Mouse (Mus musculus): Measurements from ENCODE around the gene Mex3b.

Mex3b gene

DNA sequence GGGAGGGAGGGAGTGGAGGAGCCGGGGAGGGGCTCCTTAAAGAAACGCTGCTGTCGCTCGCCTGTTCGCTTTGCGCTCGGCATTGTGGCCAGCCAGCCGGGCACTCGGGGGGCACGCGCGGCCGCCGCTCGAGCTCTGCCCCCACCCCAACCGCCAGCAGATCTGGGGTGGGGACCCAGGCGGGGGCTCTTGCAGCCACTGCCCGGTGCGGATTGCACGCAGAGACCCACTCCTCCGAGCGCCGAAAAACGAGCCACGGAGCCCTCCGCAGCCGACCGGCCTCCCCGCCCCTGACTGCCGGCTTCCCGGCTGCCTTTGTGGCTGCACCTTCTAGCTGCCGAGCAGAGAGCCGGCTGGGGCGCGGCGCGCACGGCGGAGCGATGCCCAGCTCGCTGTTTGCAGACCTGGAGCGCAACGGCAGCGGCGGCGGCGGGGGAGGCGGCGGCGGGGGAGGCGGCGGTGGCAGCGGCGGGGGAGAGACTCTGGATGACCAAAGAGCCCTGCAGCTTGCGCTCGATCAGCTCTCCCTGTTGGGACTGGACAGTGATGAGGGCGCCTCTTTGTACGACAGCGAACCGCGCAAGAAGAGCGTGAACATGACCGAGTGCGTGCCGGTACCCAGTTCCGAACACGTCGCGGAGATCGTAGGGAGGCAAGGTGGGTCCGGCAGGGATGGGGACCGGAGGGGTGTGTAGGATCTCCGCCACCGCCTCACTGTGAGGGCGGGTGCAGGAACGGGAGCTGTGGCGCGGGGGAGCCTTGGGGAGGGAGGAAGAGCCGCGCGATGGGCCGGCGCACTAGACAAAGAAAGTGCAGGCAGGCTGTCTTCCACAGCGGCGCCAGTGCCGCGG, at the start of gene Mex3b:
Gene Mex3b (plus strand): TSS at position 63 of the 851 bp plus-strand sequence.
- DNase-seq (ENCODE audit: low spot score): peak; percentile 52

DNA sequence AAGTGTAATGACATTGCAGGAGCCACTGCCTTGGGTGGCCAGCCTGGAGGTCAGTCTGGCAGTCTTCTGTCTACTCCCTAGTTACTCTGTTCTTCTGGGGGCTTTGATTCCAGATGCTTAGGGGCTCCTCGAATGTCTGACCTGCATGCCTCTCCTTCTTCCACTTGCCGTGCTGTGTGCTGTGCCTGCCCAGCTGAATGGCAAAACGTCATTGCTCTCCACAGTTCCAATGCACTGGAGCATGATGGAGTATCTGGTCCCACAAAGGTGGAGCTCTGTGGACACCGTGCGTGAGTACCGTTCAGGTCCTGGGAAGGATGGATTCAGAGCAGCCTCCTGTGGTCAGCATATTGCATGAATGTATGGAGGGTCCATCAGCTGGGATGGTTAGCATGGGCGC, 47.6 kb upstream of the Mex3b start:
- DNase-seq (ENCODE audit: low spot score): no peak

- no peak for DNase-seq (ENCODE audit: low spot score)
Observed at GRCm38 (mm10) chr7:82820661-82821060, 46.5 kb upstream of the Mex3b start.

- no peak for DNase-seq (ENCODE audit: low spot score)
Observed at GRCm38 (mm10) chr7:82821501-82821900, 45.6 kb upstream of the Mex3b start.

DNA sequence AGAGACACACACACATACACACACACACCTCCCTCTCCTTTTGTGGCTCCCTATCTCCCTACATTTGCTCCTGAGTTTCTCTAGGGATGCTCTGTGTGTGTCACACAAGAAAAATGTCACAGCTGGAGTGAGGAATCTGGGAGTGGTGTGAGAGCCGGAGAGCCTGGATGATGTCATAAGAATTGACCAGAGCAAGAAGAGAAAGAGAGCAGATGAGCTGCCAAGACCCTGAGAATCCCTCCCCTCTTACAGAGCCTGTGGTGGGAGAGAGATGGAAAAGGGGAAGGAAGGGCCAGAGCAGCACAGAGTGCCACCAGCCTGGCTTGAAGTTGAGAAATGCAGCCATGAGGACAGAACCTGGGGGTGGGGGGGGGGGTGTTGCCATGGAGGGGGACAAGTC, 44.6 kb upstream of the Mex3b start:
- DNase-seq (ENCODE audit: low spot score): no peak

DNA sequence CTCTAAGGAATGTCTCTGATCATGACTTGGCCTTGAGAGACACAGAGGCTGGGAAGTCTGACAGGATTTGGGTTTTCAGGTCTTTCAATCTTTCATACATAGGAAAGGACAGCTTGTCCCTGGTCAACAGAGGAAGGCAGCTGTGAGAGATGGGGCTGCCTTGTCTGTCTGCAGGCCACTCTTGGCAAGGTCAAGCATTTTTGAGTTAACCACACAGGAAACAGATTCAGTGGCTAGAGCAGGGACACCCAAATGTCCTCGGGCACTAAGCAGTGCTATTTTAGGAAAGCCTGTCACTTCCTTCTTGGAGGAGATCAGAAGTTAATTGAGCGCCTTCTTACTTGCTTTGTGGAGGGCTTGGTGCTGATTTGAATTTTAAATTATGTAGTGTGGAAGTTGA, 38.9 kb upstream of the Mex3b start:
- DNase-seq (ENCODE audit: low spot score): no peak

DNA sequence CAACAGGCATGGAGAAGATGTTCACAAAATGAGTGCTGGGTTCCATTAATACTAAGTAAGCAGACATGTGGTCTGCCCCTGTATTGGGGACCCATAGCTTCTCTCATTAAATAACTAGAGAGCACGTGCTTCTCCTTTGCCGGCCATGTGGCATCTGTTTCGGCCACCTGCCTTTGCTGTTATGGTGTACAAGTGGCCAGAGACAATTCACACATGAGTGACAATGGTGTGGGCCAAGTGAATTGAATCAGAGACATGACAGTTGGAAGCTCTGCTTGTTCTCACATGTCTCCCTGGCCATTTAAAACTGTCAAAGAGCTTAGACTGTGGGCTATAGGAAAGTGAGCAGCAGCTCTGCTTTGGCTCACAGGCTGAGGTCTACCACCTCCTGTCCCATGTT, 37.6 kb upstream of the Mex3b start:
- no peak for DNase-seq (ENCODE audit: low spot score)

GRCm38 (mm10) chr7:82834471-82834870, 32.7 kb upstream of the Mex3b start:
- DNase-seq (ENCODE audit: low spot score): no peak

GRCm38 (mm10) chr7:82838414-82838813, 28.7 kb upstream of the Mex3b start:
- no peak for DNase-seq (ENCODE audit: low spot score)

GRCm38 (mm10) chr7:82838965-82839675, 28.0 kb upstream of the Mex3b start:
- DNase-seq (ENCODE audit: low spot score): no peak

GRCm38 (mm10) chr7:82842222-82842920, 24.8 kb upstream of the Mex3b start:
- no peak for DNase-seq (ENCODE audit: low spot score)

- DNase-seq (ENCODE audit: low spot score): no peak
Observed at GRCm38 (mm10) chr7:82850756-82851155, 16.4 kb upstream of the Mex3b start.

DNA sequence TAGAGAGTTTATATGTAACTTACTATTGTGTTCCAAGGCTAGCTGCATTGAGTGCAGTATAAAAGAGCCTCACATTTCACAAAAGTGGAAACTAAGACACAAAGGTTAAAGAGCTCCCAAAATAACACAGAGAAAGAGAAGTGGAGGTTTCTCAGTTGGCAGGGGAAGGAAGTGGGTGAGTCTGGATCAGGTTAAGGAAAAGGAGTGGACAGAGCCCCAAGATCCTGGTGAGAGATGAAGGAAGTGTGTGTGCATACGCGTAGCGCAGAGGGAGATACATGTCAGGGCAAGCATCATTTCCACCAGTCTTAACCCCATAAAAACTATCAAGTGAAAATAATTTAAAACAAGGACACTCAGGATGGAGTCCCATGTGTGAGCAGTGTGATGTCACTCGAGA, 15.5 kb upstream of the Mex3b start:
- DNase-seq (ENCODE audit: low spot score): no peak

GRCm38 (mm10) chr7:82854195-82854766, 12.9 kb upstream of the Mex3b start:
- no peak for DNase-seq (ENCODE audit: low spot score)

DNA sequence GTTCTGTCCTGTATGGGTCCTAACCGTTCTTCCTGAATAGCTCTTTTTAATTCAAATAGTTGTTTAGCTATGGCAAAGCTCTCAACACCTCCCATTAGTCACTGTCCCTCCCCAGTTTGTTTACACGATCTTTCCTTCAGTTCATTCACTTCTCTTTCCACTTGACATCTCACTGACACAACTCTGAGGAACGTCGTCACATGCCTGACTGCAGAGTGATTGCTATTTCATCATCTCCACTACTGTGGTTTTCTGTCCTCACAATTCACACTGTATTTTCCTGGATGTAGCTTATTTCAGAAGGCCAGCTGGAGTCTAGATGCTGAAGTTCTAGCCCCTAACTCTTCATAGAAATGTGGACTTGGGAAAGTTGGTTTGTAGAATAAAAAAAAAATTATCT, 8.5 kb upstream of the Mex3b start:
- DNase-seq (ENCODE audit: low spot score): no peak

- no peak for DNase-seq (ENCODE audit: low spot score)
Observed at GRCm38 (mm10) chr7:82860626-82861025, 6.5 kb upstream of the Mex3b start.

DNA sequence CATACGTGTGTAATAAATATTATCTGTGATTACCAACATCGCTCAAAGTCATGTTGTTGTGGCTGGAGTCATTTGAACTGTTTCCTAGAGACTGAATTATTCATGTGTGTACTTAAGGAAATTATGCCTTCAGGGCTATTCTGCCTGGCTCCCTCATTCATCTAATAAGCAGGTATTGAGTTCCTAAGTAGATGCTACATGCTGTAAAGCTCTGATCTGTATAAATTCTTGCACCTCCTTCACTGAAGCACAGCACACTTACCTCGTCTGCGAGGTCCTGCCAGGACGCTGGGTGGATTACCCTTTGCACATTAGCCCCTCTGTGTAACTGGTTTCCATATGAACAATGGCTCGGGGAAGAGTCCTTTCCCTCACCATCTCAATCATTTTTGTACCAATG, 3.8 kb upstream of the Mex3b start:
- DNase-seq (ENCODE audit: low spot score): no peak

GRCm38 (mm10) chr7:82864260-82864990, 2.7 kb upstream of the Mex3b start:
- DNase-seq (ENCODE audit: low spot score): no peak

DNA sequence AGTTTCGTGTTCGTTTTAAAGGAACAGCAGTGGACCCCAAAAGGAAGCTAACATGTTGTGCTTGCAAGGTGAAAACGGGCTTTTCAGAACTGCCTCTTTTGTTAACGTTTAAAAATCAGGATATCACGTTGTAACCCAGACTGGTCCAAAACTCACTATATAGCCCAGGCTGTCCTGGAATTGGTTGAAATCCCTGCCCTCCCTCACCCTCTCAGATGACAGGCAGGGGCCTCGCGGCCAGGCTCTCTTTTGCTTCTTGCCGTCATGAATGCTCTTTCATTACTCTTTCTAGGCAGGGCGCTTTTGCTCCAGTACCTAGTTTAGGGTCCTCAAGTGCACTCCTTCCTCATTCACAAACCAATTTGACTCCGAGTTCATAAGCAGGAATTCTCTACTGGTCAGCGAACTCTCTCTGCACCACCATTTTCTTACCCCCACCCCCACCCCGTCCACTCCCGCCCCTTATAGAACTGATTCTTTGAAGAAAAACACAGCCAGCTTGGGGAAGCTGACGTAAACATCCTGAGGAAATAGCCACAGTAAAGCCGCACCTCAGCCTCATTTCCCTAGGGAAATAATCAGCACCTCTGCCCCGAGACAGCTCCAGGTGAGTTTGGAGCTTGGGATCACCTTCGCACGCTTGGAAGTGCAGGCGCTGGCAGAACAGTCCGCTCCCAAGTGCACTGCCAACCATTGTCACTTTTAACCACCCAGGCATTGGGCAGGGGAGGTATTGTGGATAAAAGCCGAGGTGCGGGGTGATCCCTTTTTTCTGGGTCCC, 2.0 kb upstream of the Mex3b start:
- no peak for DNase-seq (ENCODE audit: low spot score)

GRCm38 (mm10) chr7:82865834-82866485, 1.2 kb upstream of the Mex3b start:
- DNase-seq (ENCODE audit: low spot score): peak; percentile 97

Data from left cerebral cortex, adult 11 months (tissue).